Mouse (Mus musculus) liver, embryonic 16.5 days (tissue): Measurements from ENCODE around the gene Pum2. TPM values are rescaled to one million over a fixed set of nuclear protein-coding genes. Genes with fewer than 3 reads are reported as not detected.
"Not testable (repeated sequence)": the region's sequence is repeated elsewhere in the genome, so short reads cannot be mapped to it uniquely, and the experiment has no call there.

Source experiments
- ATAC-seq: fragments of 200-750 bp; cut with Nextera tagmentation; 2 replicates; pipeline ENCODE4 v1.8.0; 2017; ENCODE audit warnings: low read depth, mild to moderate bottlenecking, moderate number of reproducible peaks, moderate library complexity
- H3K27ac ChIP-seq: fragments of 300-500 bp; sonication (generic); 2 replicates; pipeline ENCODE4 v1.5.1; 2014; ENCODE audit warnings: mild to moderate bottlenecking, low read length
- H3K27me3 ChIP-seq: fragments of 300-500 bp; sonication (generic); 2 replicates; pipeline ENCODE4 v1.6.1; 2014; ENCODE audit warnings: low read depth, low read length, mixed read lengths; ENCODE audit not compliant: control insufficient read depth, insufficient read depth
- H3K36me3 ChIP-seq: fragments of 300-500 bp; sonication (generic); 2 replicates; pipeline ENCODE4 v1.6.1; 2014; ENCODE audit warnings: mild to moderate bottlenecking; ENCODE audit not compliant: control insufficient read depth, insufficient read depth
- H3K4me1 ChIP-seq: fragments of 300-500 bp; sonication (generic); 2 replicates; pipeline ENCODE4 v1.6.1; 2014; ENCODE audit warnings: low read depth, low read length, mixed read lengths; ENCODE audit not compliant: control insufficient read depth
- H3K4me2 ChIP-seq: fragments of 300-500 bp; sonication (generic); 2 replicates; pipeline ENCODE4 v1.6.1; 2014; ENCODE audit warnings: low read depth, low read length, mixed read lengths
- H3K4me3 ChIP-seq: fragments of 300-500 bp; sonication (generic); 2 replicates; pipeline ENCODE4 v1.5.1; 2014; ENCODE audit warnings: low read depth, mild to moderate bottlenecking, low read length
- H3K9ac ChIP-seq: fragments of 300-500 bp; sonication (generic); 2 replicates; pipeline ENCODE4 v1.6.1; 2014; ENCODE audit warnings: low read depth, low read length
- H3K9me3 ChIP-seq: fragments of 300-500 bp; sonication (generic); replicated peaks from 2 replicates; pipeline ENCODE4 v1.6.1; 2016; ENCODE audit warnings: low read length; ENCODE audit not compliant: control insufficient read depth
- WGBS: fragments of 180-500 bp; shearing (Covaris S2); extraction: QIAGEN DNeasy Blood & Tissue Kit; methylation state at CpG from one replicate; pipeline ENCODE4 v1.1.7; 2014; ENCODE audit not compliant: insufficient replicate concordance; 5-methylcytosine and 5-hydroxymethylcytosine counted together
- polyA plus RNA-seq: library from polyadenylated mRNA; unstranded; fragments of >200 nt; fragmentation: Nextera tagmentation; extraction: Ambion mirVana; gene quantifications from 2 replicates; pipeline ENCODE4 v1.2.1, GENCODE M21; 2015

Gene Pum2
- polyA plus RNA-seq: 14.0 and 14.5 TPM in 2 replicates

DNA sequence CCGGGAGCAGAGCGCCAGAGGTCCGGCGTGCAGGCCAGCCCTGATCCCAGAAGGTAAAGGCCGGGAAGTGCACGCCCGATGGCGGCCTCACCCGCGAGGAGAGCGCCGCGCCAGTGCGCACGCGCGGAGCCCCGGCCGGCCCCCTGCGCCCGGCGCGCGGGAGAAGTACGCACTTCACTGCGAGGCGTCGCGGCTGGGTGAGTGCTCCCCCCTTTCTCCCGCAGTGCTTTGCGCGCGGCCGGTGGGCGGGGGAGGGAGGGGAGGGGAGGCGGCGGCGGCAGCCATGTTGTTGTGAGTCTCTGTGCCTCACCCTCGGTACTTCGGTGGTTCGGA, at the start of gene Pum2:
TSS of gene Pum2 (plus strand) at position 161 of the 333 bp plus-strand sequence.
- 0% methylated on average over 35 of the region's 41 CpGs for WGBS
- peak within 1 kb of the TSS; percentile 99 for H3K9ac ChIP-seq
- H3K4me2 ChIP-seq: peak within 1 kb of the TSS; percentile 78
- H3K27ac ChIP-seq: peak within 1 kb of the TSS; percentile 96
- no peaks in the 10 kb centered on the region for H3K9me3 ChIP-seq
- H3K36me3 ChIP-seq: no peaks in the 10 kb centered on the region
- ATAC-seq: peak; percentile 97
- peaks cover 20% of the 10 kb centered on the region for H3K4me1 ChIP-seq
- H3K27me3 ChIP-seq: no peaks in the 10 kb centered on the region
- H3K4me3 ChIP-seq: peak within 1 kb of the TSS; percentile 96

DNA sequence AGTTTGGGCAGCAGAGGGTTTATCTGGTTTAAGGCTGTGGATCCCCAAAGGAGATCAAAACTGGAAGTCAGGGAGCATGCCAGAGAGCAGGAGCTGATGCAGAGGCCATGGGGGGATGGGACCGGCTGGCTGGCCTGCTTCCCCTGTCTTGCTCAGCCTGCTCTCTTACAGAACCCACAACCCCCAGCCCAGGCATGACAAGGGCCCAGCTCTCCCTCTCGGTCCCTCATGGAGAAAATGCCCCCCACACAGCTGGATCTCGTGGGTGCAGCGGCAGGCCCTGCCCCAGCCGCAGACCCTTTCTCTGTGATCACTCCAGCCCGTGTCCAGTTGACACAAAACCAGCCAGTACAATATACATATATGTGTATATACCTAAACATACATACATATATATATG, 44.4 kb upstream of the Pum2 start:
- H3K4me2 ChIP-seq: no peak overlapping the region
- H3K4me3 ChIP-seq: no peak overlapping the region
- no peaks in the 10 kb centered on the region for H3K9me3 ChIP-seq
- H3K4me1 ChIP-seq: no peaks in the 10 kb centered on the region
- no peak for ATAC-seq
- no peak overlapping the region for H3K27ac ChIP-seq
- no peaks in the 10 kb centered on the region for H3K36me3 ChIP-seq
- H3K9ac ChIP-seq: no peak overlapping the region
- WGBS: 87% methylated on average over 6 of the region's 6 CpGs
- H3K27me3 ChIP-seq: no peaks in the 10 kb centered on the region

DNA sequence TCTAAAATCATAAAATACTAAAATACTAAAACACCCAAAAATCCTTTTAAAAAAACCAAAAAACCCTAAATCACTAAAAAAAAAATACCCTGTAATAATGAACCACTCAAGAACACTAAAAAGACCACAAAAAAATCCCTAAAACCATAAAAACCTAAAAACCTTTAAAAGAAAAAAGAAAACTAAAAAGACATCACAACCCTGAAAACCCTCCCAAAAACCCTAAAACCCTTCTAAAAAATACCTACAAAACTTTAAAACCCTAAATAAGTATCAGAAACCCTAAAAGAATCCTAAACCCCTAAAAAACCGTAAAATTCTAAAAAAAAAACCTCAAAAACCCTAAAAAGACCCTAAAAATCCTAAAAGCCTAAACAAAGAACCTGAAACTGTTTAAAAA, 42.2 kb upstream of the Pum2 start:
- no peaks in the 10 kb centered on the region for H3K4me1 ChIP-seq
- no peak overlapping the region for H3K4me3 ChIP-seq
- H3K27me3 ChIP-seq: no peaks in the 10 kb centered on the region
- no peak overlapping the region for H3K4me2 ChIP-seq
- 84% methylated on average over 1 of the region's 1 CpGs for WGBS
- ATAC-seq: no peak
- no peaks in the 10 kb centered on the region for H3K36me3 ChIP-seq
- no peak overlapping the region for H3K9ac ChIP-seq
- H3K9me3 ChIP-seq: no peaks in the 10 kb centered on the region
- H3K27ac ChIP-seq: no peak overlapping the region

DNA sequence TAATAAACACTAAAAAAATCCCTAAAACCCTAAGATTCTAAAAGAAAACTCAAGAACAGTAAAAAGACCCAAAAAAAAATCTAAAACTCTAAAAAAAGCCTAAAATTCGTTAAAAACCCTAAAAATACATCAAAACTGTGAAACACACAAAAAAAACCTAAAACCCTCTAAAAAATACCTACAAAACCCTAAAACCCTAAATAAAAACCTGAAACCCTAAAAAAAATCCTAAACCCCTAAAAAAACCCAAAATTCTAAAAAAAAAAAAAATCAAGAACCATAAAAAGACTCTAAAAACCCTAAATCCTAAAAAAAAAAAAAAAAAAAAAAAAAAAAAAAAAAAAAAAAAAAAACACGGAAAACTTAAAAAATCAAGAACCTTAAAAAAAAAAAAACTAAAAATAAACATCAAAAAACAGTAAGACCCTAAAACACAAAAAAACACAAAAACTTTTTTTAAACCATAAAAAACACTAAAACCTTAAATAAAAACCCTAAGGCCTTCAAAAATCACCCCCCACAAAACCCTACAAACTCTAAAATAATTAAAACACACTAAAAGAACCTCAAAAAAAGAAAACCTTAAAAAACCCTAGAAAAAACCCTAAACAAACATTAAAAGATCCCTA, 41.1 kb upstream of the Pum2 start:
- H3K36me3 ChIP-seq: no peaks in the 10 kb centered on the region
- no peak for ATAC-seq
- no peak overlapping the region for H3K4me2 ChIP-seq
- H3K27ac ChIP-seq: no peak overlapping the region
- H3K9ac ChIP-seq: no peak overlapping the region
- no peak overlapping the region for H3K4me3 ChIP-seq
- no peaks in the 10 kb centered on the region for H3K9me3 ChIP-seq
- H3K4me1 ChIP-seq: no peaks in the 10 kb centered on the region
- WGBS: 73% methylated on average over 2 of the region's 2 CpGs
- H3K27me3 ChIP-seq: no peaks in the 10 kb centered on the region

DNA sequence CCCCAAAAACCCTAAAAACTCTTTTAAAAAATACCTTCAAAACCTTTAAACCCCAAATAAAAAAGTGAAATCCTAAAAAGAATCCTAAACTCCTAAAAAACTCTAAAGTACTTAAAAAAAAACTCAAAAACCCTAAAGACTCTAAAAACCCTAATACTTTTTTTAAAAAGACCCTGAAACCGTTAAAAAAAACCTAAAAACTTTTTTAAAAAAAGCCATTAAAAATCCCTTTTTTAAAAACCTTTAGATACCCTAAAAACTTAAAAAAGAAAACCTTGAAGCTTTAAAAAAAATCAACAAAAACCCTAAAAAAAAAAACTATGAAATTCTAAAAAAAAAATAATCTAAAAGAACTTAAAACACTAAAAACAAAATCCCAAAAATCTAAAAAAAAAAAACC, 39.6 kb upstream of the Pum2 start:
- 89% methylated on average over 1 of the region's 1 CpGs for WGBS
- no peak for ATAC-seq
- Histone ChIP-seq H3K9me3 (no peaks in the 10 kb centered on the region), H3K36me3 (no peaks in the 10 kb centered on the region), H3K27ac (no peak overlapping the region), H3K4me3 (no peak overlapping the region), H3K9ac (no peak overlapping the region), H3K4me2 (no peak overlapping the region), H3K27me3 (no peaks in the 10 kb centered on the region), H3K4me1 (no peaks in the 10 kb centered on the region; the same call in 1 of the 2 replicates)

DNA sequence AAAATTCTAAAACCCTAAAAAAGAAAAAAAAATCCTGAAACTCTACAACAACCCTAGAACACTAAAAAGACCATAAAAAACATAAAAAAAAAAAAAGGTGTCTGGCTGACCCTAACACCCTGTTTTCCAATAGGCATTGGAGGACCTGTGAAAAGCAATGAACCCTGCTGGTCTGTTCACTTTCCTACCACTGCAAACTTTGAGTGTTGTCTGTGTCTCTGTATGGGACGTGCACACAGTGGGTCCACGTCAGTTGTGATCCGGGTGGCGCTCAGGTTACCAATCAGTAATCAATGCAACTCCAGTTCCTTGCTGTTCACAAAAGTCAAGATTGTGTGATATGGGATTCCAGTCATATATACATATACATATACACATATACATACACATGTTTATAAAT, 38.4 kb upstream of the Pum2 start:
- H3K4me3 ChIP-seq: no peak overlapping the region
- H3K36me3 ChIP-seq: no peaks in the 10 kb centered on the region
- no peaks in the 10 kb centered on the region for H3K27me3 ChIP-seq
- no peak overlapping the region for H3K4me2 ChIP-seq
- 95% methylated on average over 4 of the region's 4 CpGs for WGBS
- no peak overlapping the region for H3K9ac ChIP-seq
- H3K27ac ChIP-seq: no peak overlapping the region
- no peaks in the 10 kb centered on the region; the same call in 1 of the 2 replicates for H3K4me1 ChIP-seq
- ATAC-seq: no peak
- H3K9me3 ChIP-seq: no peaks in the 10 kb centered on the region

DNA sequence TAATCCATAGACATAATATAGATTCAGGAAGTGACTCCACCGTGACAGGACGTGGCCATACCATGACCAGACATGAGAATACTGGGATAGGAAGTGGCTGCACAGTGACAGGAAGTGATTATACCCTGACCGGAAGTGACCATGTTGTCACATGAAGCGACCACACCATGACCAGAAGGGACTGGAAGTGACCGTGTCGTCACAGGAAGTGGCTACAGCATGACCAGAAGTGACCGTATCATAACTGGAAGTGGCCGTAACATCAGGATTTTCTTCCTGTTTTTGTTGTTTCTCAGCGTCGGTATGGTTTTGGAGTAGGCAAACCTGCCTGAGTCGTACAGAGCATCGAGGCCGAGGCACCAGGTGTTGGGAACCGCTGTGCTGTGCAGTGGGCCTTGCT, 37.0 kb upstream of the Pum2 start:
- Histone ChIP-seq H3K27me3 (no peaks in the 10 kb centered on the region), H3K4me1 (no peaks in the 10 kb centered on the region; the same call in 1 of the 2 replicates), H3K4me2 (no peak overlapping the region), H3K9ac (no peak overlapping the region), H3K4me3 (no peak overlapping the region), H3K36me3 (no peaks in the 10 kb centered on the region), H3K9me3 (no peaks in the 10 kb centered on the region), H3K27ac (no peak overlapping the region)
- no peak for ATAC-seq
- WGBS: 70% methylated on average over 14 of the region's 14 CpGs

DNA sequence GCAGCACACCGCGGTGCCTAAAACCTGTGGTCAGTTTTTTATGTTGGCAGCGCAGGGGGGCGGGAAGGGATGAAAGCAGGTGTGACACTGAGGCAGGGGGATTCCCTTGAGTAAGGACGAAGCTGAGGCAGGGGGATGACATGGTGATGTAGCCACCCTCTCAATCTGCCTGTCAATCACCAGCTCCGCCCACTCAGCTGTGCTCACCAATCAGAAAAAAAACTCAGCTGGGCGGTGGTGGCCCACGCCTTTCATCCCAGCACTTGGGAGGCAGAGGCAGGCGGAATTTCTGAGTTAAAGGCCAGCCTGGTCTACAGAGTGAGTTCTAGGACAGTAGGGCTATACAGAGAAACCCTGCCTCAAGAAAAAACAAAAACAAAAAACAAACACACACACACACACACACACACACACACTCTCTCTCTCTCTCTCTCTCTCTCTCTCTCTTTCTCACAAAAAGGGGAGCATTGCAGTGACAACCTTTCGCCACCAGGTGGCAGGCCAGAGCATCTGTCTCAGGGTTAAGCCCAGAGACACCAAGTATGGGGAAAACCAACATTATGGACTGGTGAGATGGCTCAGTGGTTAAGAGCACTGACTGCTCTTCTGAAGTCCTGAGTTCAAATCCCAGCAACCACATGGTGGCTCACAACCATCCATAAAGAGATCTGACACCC, 35.4 kb upstream of the Pum2 start:
- 62% methylated on average over 10 of the region's 10 CpGs for WGBS
- H3K9ac ChIP-seq, H3K4me1 ChIP-seq, H3K4me3 ChIP-seq, H3K4me2 ChIP-seq, H3K27me3 ChIP-seq, H3K36me3 ChIP-seq, H3K9me3 ChIP-seq, H3K27ac ChIP-seq: not testable (repeated sequence)
- ATAC-seq: peak; percentile 6; the same call in 1 of the 2 replicates

DNA sequence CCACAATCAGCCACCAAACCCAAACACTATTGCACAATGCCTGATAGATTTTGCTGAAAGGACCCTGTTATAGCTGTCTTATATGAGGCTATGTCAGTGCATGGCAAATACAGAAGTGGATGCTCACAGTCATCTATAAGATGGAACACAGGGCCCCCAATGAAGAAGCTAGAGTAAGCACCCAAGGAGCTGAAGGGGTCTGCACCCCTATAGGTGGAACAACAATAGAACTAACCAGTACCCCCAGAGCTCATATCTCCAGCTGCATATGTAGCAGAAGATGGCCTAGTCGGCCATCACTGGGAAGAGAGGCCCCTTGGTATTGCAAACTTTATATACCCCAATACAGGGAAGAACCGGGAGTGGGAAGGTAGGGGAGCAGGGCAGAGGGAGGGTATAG, 33.7 kb upstream of the Pum2 start:
- Histone ChIP-seq H3K4me2 (peak overlapping the region; percentile 65), H3K4me3 (peak overlapping the region; percentile 96)
- WGBS: 4% methylated on average over 2 of the region's 2 CpGs
- H3K36me3 ChIP-seq, H3K27ac ChIP-seq, ATAC-seq, H3K9ac ChIP-seq, H3K4me1 ChIP-seq, H3K27me3 ChIP-seq, H3K9me3 ChIP-seq: not testable (repeated sequence)
